Mouse (Mus musculus) ES-Bruce4 (cell line): ENCODE results near the gene Lamb3. TPM values are rescaled to one million over a fixed set of nuclear protein-coding genes. Genes with fewer than 3 reads are reported as not detected.

Source experiments
- H3K27ac ChIP-seq: 2 replicates; pipeline ENCODE4 v1.5.1; 2012; ENCODE audit warnings: low read length, inconsistent platforms; ENCODE audit not compliant: insufficient read depth
- H3K27me3 ChIP-seq: 2 replicates; pipeline ENCODE4 v1.6.1; 2012; ENCODE audit warnings: mild to moderate bottlenecking, low read length, inconsistent platforms; ENCODE audit not compliant: control insufficient read depth, poor library complexity, insufficient read depth, severe bottlenecking
- H3K36me3 ChIP-seq: 2 replicates; pipeline ENCODE4 v1.6.1; 2012; ENCODE audit warnings: inconsistent platforms, mild to moderate bottlenecking, low read length, moderate library complexity; ENCODE audit not compliant: control insufficient read depth, poor library complexity, insufficient read depth, severe bottlenecking
- H3K4me1 ChIP-seq: one replicate; pipeline ENCODE4 v1.8.1; 2011; ENCODE audit warnings: low read length; ENCODE audit not compliant: control insufficient read depth, insufficient read depth
- H3K4me3 ChIP-seq: 2 replicates; pipeline ENCODE4 v1.5.1; 2011; ENCODE audit warnings: low read depth, mild to moderate bottlenecking, low read length
- H3K9ac ChIP-seq: 2 replicates; pipeline ENCODE4 v1.6.1; 2012; ENCODE audit warnings: low read depth, mild to moderate bottlenecking, inconsistent platforms; ENCODE audit not compliant: poor library complexity, severe bottlenecking
- H3K9me3 ChIP-seq: replicated peaks from 2 replicates; pipeline ENCODE4 v1.6.1; 2012; ENCODE audit warnings: mild to moderate bottlenecking, low read length, inconsistent platforms; ENCODE audit not compliant: control insufficient read depth, poor library complexity, insufficient read depth, severe bottlenecking
- CTCF ChIP-seq: IDR thresholded peaks from one replicate; pipeline ENCODE4 v1.8.1; 2011; ENCODE audit warnings: low read depth, low read length
- EP300 ChIP-seq: IDR thresholded peaks from 2 replicates; pipeline ENCODE4 v1.6.1; 2011; ENCODE audit warnings: low read depth, low read length; ENCODE audit not compliant: insufficient read depth
- POLR2A ChIP-seq: IDR thresholded peaks from one replicate; pipeline ENCODE4 v1.8.1; 2011; ENCODE audit warnings: low read length; ENCODE audit not compliant: insufficient read depth
- polyA plus RNA-seq: library from polyadenylated mRNA; stranded (reverse); fragments of >200 nt; gene quantifications from 2 replicates; pipeline ENCODE4 v1.2.4, GENCODE M21; 2011; ENCODE audit warnings: low read depth; ENCODE audit not compliant: missing spikeins, insufficient read depth, insufficient read length

The Lamb3 gene
- polyA plus RNA-seq, 1 experiment: 6.4 TPM

GRCm38 (mm10) chr1:193226114-193226513 is 18.6 kb downstream of the Lamb3 start:
- no peak for TF ChIP-seq EP300
- no peak for TF ChIP-seq POLR2A
- TF ChIP-seq CTCF: no peak
- no peaks in the 10 kb centered on the region for H3K4me1 ChIP-seq
- H3K27ac ChIP-seq: no peak overlapping the region
- no peaks in the 10 kb centered on the region for H3K36me3 ChIP-seq
- H3K9ac ChIP-seq: no peak overlapping the region
- H3K4me3 ChIP-seq: no peak overlapping the region
- no peaks in the 10 kb centered on the region for H3K27me3 ChIP-seq
- no peaks in the 10 kb centered on the region for H3K9me3 ChIP-seq

GRCm38 (mm10) chr1:193226724-193227522 is 19.4 kb downstream of the Lamb3 start:
- H3K9me3 ChIP-seq: no peaks in the 10 kb centered on the region
- H3K4me3 ChIP-seq: no peak overlapping the region
- no peaks in the 10 kb centered on the region for H3K36me3 ChIP-seq
- no peaks in the 10 kb centered on the region for H3K27me3 ChIP-seq
- H3K9ac ChIP-seq: no peak overlapping the region
- no peaks in the 10 kb centered on the region for H3K4me1 ChIP-seq
- TF ChIP-seq CTCF: no peak
- TF ChIP-seq POLR2A: no peak
- TF ChIP-seq EP300: no peak
- H3K27ac ChIP-seq: no peak overlapping the region

DNA sequence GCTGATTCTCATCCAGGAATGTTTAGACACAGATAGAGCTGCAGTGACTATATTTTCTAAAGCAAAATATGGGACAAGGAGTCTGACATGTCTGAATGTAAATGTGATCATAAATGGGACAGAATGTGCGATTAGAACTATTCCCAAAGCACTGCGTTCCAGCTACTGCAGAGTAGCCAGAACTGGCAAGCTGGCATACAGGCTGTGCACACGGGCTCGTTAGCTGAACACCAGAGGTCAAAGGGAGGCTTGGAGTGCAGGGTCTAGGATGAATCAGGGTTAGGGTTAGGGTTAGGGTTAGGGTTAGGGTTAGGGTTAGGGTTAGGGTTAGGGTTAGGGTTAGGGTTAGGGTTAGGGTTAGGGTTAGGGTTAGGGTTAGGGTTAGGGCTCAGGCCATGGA is 20.0 kb downstream of the Lamb3 start:
- Histone ChIP-seq H3K9ac (no peak overlapping the region), H3K27ac (no peak overlapping the region), H3K27me3 (no peaks in the 10 kb centered on the region), H3K4me1 (no peaks in the 10 kb centered on the region), H3K36me3 (no peaks in the 10 kb centered on the region), H3K4me3 (no peak overlapping the region), H3K9me3 (no peaks in the 10 kb centered on the region)
- TF ChIP-seq POLR2A (no peak), CTCF (no peak), EP300 (no peak)

DNA sequence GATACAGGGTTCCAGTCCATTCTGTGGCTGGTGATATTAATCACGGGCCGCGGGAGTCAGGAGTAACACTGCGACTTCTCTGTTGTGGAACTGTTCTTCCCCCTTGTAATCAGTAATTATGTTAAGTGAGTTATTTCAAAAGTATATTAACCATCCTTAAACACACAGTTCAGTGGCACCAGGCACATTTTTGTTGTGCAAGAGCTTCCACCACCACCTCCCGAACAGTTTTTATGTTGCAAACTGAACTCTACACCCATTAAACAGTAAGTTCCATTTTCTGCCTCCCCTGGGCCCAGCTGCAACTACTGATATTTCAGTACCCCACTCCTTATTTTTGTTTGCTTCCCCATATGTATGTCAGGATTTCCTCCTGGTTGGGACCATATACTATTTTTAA is 22.1 kb downstream of the Lamb3 start:
- Histone ChIP-seq H3K27me3 (no peaks in the 10 kb centered on the region), H3K27ac (no peak overlapping the region), H3K9ac (no peak overlapping the region), H3K4me1 (no peaks in the 10 kb centered on the region), H3K4me3 (no peak overlapping the region), H3K36me3 (no peaks in the 10 kb centered on the region), H3K9me3 (no peaks in the 10 kb centered on the region)
- TF ChIP-seq EP300: no peak
- TF ChIP-seq POLR2A: no peak
- TF ChIP-seq CTCF: no peak

DNA sequence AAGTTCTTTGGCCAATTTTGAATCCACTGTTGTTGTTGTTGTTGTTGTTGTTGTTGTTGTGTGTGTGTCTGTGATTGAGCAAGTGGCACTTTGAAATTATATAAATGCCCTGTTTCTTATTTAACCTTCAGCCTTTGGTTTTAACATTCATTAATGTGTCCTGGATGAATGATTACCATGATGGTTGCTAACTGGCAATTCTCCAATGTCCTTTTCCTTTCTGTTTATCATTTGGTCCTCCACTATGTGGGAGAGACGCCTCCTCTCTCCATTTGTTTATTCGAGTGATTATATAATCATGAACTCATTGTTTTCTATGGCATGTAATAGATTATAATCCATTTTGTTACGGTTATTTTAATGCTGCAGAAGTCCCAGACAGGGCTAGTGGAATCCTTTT is 23.0 kb downstream of the Lamb3 start:
- H3K9ac ChIP-seq: no peak overlapping the region
- no peaks in the 10 kb centered on the region for H3K27me3 ChIP-seq
- H3K36me3 ChIP-seq: no peaks in the 10 kb centered on the region
- TF ChIP-seq EP300 (no peak), POLR2A (no peak), CTCF (no peak)
- H3K4me1 ChIP-seq: no peaks in the 10 kb centered on the region
- H3K27ac ChIP-seq: no peak overlapping the region
- no peaks in the 10 kb centered on the region for H3K9me3 ChIP-seq
- no peak overlapping the region for H3K4me3 ChIP-seq

DNA sequence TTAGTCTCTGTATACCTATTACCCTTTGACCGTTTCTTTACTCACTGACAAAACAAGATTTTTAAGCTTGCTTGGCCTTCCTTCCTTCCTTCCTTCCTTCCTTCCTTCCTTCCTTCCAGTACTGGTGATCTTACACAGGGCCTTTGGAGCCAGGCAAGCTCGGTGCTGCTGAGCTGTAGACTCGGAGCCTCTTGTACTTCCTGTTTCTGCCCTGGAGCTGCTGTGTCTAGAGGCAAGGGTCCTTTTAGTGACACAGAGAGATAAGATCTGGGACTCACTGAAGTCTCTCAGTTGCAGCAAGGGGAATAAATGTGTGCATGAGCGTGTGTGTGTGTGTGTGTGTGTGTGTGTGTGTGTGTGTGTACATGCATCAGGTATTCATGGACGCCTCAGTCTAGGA is 23.4 kb downstream of the Lamb3 start:
- no peaks in the 10 kb centered on the region for H3K27me3 ChIP-seq
- H3K4me3 ChIP-seq: no peak overlapping the region
- no peak for TF ChIP-seq CTCF
- TF ChIP-seq POLR2A: no peak
- TF ChIP-seq EP300: no peak
- no peak overlapping the region for H3K9ac ChIP-seq
- no peaks in the 10 kb centered on the region for H3K36me3 ChIP-seq
- no peak overlapping the region for H3K27ac ChIP-seq
- H3K9me3 ChIP-seq: no peaks in the 10 kb centered on the region
- H3K4me1 ChIP-seq: no peaks in the 10 kb centered on the region
